Mouse (Mus musculus): ENCODE measurements around the gene Olfr49.

- no peak for TF ChIP-seq CTCF (IDR thresholded peaks at IDR 0.05; ENCODE audit: extremely low read depth, insufficient read length, insufficient replicate concordance, low read depth, low read length)
- no peak for TF ChIP-seq POLR2A (IDR thresholded peaks at IDR 0.05; ENCODE audit: low read depth, low read length)
These were observed 34.6 kb downstream of the Olfr49 start for GRCm38 (mm10) chr14:54250122-54250521.

Measured in small intestine, adult 2 months (tissue).